Mouse (Mus musculus) heart, embryonic 12.5 days (tissue): Measurements from ENCODE around the gene Gipc1. TPM values are rescaled to one million over a fixed set of nuclear protein-coding genes. Genes with fewer than 3 reads are reported as not detected.

Source experiments
- ATAC-seq: fragments of 200-750 bp; cut with Nextera tagmentation; 2 replicates; pipeline ENCODE4 v1.8.0; 2017; ENCODE audit warnings: moderate TSS enrichment, moderate library complexity; ENCODE audit not compliant: insufficient number of reproducible peaks, low FRiP score
- H3K27ac ChIP-seq: fragments of 300-500 bp; sonication (generic); 2 replicates; pipeline ENCODE4 v1.5.1; 2016; ENCODE audit warnings: mild to moderate bottlenecking, moderate library complexity; ENCODE audit not compliant: poor library complexity, severe bottlenecking
- H3K27me3 ChIP-seq: fragments of 300-500 bp; sonication (generic); replicated peaks from 2 replicates; pipeline ENCODE4 v1.6.1; 2016; ENCODE audit warnings: mild to moderate bottlenecking, moderate library complexity
- H3K36me3 ChIP-seq: fragments of 300-500 bp; sonication (generic); 2 replicates; pipeline ENCODE4 v1.6.1; 2016; ENCODE audit warnings: mild to moderate bottlenecking, moderate library complexity
- H3K4me1 ChIP-seq: fragments of 300-500 bp; sonication (generic); replicated peaks from 2 replicates; pipeline ENCODE4 v1.6.1; 2016; ENCODE audit warnings: mild to moderate bottlenecking
- H3K4me2 ChIP-seq: fragments of 300-500 bp; sonication (generic); 2 replicates; pipeline ENCODE4 v1.6.1; 2016; ENCODE audit warnings: mild to moderate bottlenecking, moderate library complexity
- H3K4me3 ChIP-seq: fragments of 300-500 bp; sonication (generic); 2 replicates; pipeline ENCODE4 v1.5.1; 2016; ENCODE audit warnings: mild to moderate bottlenecking
- H3K9ac ChIP-seq: fragments of 300-500 bp; sonication (generic); 2 replicates; pipeline ENCODE4 v1.6.1; 2016; ENCODE audit warnings: mild to moderate bottlenecking, moderate library complexity
- H3K9me3 ChIP-seq: fragments of 300-500 bp; sonication (generic); replicated peaks from 2 replicates; pipeline ENCODE4 v1.6.1; 2016; ENCODE audit warnings: mild to moderate bottlenecking, moderate library complexity
- WGBS: fragments of 180-500 bp; shearing (Covaris S2); methylation state at CpG from one replicate; pipeline ENCODE4 v1.1.7; 2016; 5-methylcytosine and 5-hydroxymethylcytosine counted together
- polyA plus RNA-seq: library from polyadenylated mRNA; unstranded; fragments of >200 nt; fragmentation: Nextera tagmentation; extraction: Ambion mirVana; gene quantifications from 2 replicates; pipeline ENCODE4 v1.2.1, GENCODE M21; 2016

The Gipc1 gene
- polyA plus RNA-seq, 1 experiment from 2014 or later = 175 TPM

- H3K27ac ChIP-seq = peak overlapping the region; percentile 74; the same call in 1 of the 2 replicates
- no peaks in the 10 kb centered on the region for H3K27me3 ChIP-seq
- peaks cover 44% of the 10 kb centered on the region for H3K4me1 ChIP-seq
- no peak for ATAC-seq
- peak overlapping the region; percentile 98 for H3K9ac ChIP-seq
- H3K36me3 ChIP-seq = no peaks in the 10 kb centered on the region
- no peaks in the 10 kb centered on the region for H3K9me3 ChIP-seq
- H3K4me2 ChIP-seq = peak overlapping the region; percentile 98
- peak overlapping the region; percentile 97 for H3K4me3 ChIP-seq
- WGBS = 41% methylated on average over 9 of the region's 9 CpGs
Observed at GRCm38 (mm10) chr8:83699566-83699965, 47.1 kb downstream of the Gipc1 start.

DNA sequence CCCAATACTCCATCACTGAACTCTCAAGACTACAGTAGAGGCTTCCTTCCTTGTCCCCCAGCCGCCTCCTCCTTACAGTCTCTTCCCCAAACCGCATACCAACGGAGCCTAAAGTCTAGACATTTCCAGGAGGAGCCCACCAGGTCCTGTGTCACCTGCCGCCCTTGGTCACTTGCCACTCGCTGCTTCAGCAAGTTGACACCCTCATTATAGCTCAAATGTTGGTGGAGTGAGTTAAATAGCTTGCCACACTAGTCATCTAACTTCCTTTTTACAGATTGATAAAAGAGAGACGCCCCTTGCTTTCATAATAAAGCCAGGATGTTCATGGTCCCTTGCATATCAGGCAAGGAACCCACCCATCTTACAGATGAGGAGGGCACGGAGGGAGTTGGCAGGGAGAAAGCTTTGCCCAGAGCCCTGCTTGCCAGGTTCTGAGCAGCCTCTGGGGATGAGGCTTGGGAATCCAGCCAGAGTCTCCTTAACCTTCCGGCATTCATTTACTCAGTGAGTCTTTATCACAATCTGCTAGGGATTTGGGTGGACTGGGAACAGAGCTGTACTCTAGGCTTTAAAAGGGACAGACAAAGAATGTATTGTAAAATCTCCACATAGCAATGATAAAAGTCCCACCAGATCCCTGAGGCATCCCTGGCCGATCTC lies 48.1 kb downstream of the Gipc1 start:
- no peaks in the 10 kb centered on the region for H3K9me3 ChIP-seq
- ATAC-seq = no peak
- peaks cover 39% of the 10 kb centered on the region for H3K4me1 ChIP-seq
- H3K36me3 ChIP-seq = no peaks in the 10 kb centered on the region
- H3K4me3 ChIP-seq = no peak overlapping the region
- no peaks in the 10 kb centered on the region for H3K27me3 ChIP-seq
- H3K4me2 ChIP-seq = 0 out of 2 replicates have a peak overlapping the region, but pooled peaks have one; percentile 7
- no peak overlapping the region for H3K9ac ChIP-seq
- H3K27ac ChIP-seq = peak overlapping the region; percentile 13; the same call in 1 of the 2 replicates
- 62% methylated on average over 9 of the region's 9 CpGs for WGBS

DNA sequence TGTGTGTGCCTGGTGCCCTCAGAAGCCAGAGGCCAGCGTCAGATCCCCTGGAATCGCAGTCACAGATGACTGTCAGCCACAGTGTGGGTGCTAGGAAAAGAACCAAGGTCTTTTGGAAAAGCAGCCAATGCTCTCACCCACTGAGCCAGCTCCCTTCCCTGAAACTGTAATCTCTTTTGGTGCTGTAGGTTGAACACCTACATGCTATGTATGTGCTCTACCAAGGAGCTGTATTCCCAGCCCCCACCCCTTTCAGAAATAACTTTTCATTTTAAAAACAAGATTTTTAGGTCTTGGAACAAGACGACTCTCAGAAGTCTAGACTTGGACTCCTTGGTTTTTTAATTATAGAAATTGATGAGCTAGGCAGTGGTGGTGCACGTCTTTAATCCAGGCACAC lies 50.9 kb downstream of the Gipc1 start:
- H3K4me1 ChIP-seq = peaks cover 22% of the 10 kb centered on the region
- no peak overlapping the region for H3K4me3 ChIP-seq

GRCm38 (mm10) chr8:83706411-83706810 lies 53.9 kb downstream of the Gipc1 start:
- H3K27me3 ChIP-seq = no peaks in the 10 kb centered on the region
- ATAC-seq = no peak
- H3K4me2 ChIP-seq = no peak overlapping the region
- WGBS = 68% methylated on average over 5 of the region's 5 CpGs
- H3K27ac ChIP-seq = no peak overlapping the region
- H3K4me3 ChIP-seq = no peak overlapping the region
- H3K36me3 ChIP-seq = no peaks in the 10 kb centered on the region
- H3K9ac ChIP-seq = no peak overlapping the region
- H3K9me3 ChIP-seq = no peaks in the 10 kb centered on the region
- H3K4me1 ChIP-seq = 0 out of 2 replicates have a peak, but pooled peaks cover 4% of the 10 kb centered on the region

More for the DNA sequence above, 50.9 kb downstream of the Gipc1 start:
- Histone ChIP-seq H3K9me3 (no peaks in the 10 kb centered on the region), H3K36me3 (no peaks in the 10 kb centered on the region), H3K27me3 (no peaks in the 10 kb centered on the region), H3K4me2 (no peak overlapping the region), H3K27ac (no peak overlapping the region), H3K9ac (no peak overlapping the region)
- ATAC-seq = no peak
- 80% methylated on average over 4 of the region's 4 CpGs for WGBS

DNA sequence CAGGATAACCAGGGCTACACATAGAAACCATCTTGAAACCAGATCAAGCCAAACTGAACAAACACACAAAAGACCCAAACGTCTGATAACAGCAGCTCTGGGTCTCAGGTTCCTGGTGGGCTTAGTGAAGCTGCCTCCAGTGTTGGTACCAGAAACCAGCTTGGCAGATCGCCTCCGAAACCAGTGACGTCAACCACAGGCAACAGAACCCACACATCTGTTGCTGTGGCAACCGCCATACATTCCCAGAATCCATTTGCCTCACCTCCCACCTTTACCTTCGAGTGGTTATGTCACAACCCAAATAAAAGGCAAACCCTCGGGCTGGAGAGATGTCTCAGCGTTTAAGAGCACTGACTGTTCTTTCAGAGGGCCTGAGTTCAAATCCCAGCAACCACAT lies 55.1 kb downstream of the Gipc1 start:
- Histone ChIP-seq H3K36me3 (no peaks in the 10 kb centered on the region), H3K9ac (no peak overlapping the region), H3K27me3 (no peaks in the 10 kb centered on the region), H3K4me1 (0 out of 2 replicates have a peak, but pooled peaks cover 4% of the 10 kb centered on the region), H3K4me3 (no peak overlapping the region), H3K27ac (no peak overlapping the region), H3K4me2 (no peak overlapping the region), H3K9me3 (no peaks in the 10 kb centered on the region)
- 70% methylated on average over 8 of the region's 8 CpGs for WGBS
- ATAC-seq = no peak

Other genes with a start within 250 kb of the Gipc1 start
- 95.3 and 98.0 TPM in 2 replicates for gene Scoc, start 194.3 kb upstream of the Gipc1 start, polyA plus RNA-seq
- not detected in 2 replicates for gene Olfr370, start 116.9 kb upstream of the Gipc1 start, polyA plus RNA-seq
- gene Ndufb7, start 86.0 kb upstream of the Gipc1 start, polyA plus RNA-seq = 547 and 555 TPM in 2 replicates
- gene Tecr, start 44.7 kb upstream of the Gipc1 start, polyA plus RNA-seq = 445 and 456 TPM in 2 replicates
- gene Dnajb1, start 44.5 kb upstream of the Gipc1 start, polyA plus RNA-seq = 45.1 and 47.4 TPM in 2 replicates
- 0.32 and 0.60 TPM in 2 replicates for gene Ptger1, start 14.0 kb downstream of the Gipc1 start, polyA plus RNA-seq
- 24.4 and 28.7 TPM in 2 replicates for gene Pkn1, start 46.5 kb downstream of the Gipc1 start, polyA plus RNA-seq
- 117 and 128 TPM in 2 replicates for gene Ddx39, start 62.5 kb downstream of the Gipc1 start, polyA plus RNA-seq
- gene Adgre5, start 88.6 kb downstream of the Gipc1 start, polyA plus RNA-seq = 26.2 and 29.2 TPM in 2 replicates
- 11.2 and 11.4 TPM in 2 replicates for gene Adgrl1, start 247.4 kb downstream of the Gipc1 start, polyA plus RNA-seq